Mouse (Mus musculus): ENCODE measurements at regions not wholly inside any gene's neighbourhood (a gene's known extent, or its start where the extent isn't known, plus 50 kb on each side); places are given as distances from the start of the nearest gene placed in this dataset.
A peak's percentile ranks its signal among the peaks of the same experiment; 100 is the strongest.

- no peak for DNase-seq (ENCODE audit: low read depth, low spot score)
Measured at GRCm38 (mm10) chr15:88472351-88473100, 127.6 kb upstream of the Zdhhc25 start.

- no peak for DNase-seq (ENCODE audit: low read depth, low spot score)
Measured at GRCm38 (mm10) chr15:88473221-88473620, 126.9 kb upstream of the Zdhhc25 start.

GRCm38 (mm10) chr15:88483471-88483870, 116.6 kb upstream of the Zdhhc25 start:
- DNase-seq (ENCODE audit: low read depth, low spot score): no peak

- no peak for DNase-seq (ENCODE audit: low read depth, low spot score)
Measured at GRCm38 (mm10) chr15:88489715-88490114, 110.4 kb upstream of the Zdhhc25 start.

GRCm38 (mm10) chr15:88490316-88491090, 109.6 kb upstream of the Zdhhc25 start:
- no peak for DNase-seq (ENCODE audit: low read depth, low spot score)

- DNase-seq (ENCODE audit: low read depth, low spot score): no peak
Measured at GRCm38 (mm10) chr15:88491091-88491366, 109.1 kb upstream of the Zdhhc25 start.

GRCm38 (mm10) chr15:88497957-88498356, 102.1 kb upstream of the Zdhhc25 start:
- DNase-seq (ENCODE audit: low read depth, low spot score): no peak

GRCm38 (mm10) chr15:88502311-88502710, 97.8 kb upstream of the Zdhhc25 start:
- DNase-seq (ENCODE audit: low read depth, low spot score): no peak

GRCm38 (mm10) chr15:88503896-88504295, 96.2 kb upstream of the Zdhhc25 start:
- DNase-seq (ENCODE audit: low read depth, low spot score): no peak

- DNase-seq (ENCODE audit: low read depth, low spot score): no peak
Measured at GRCm38 (mm10) chr15:88505491-88506119, 94.5 kb upstream of the Zdhhc25 start.

- DNase-seq (ENCODE audit: low read depth, low spot score): no peak
Measured at GRCm38 (mm10) chr15:88507886-88508285, 92.2 kb upstream of the Zdhhc25 start.

- DNase-seq (ENCODE audit: low read depth, low spot score): no peak
Measured at GRCm38 (mm10) chr15:88508971-88509370, 91.1 kb upstream of the Zdhhc25 start.

GRCm38 (mm10) chr15:88509626-88510025, 90.5 kb upstream of the Zdhhc25 start:
- DNase-seq (ENCODE audit: low read depth, low spot score): no peak

- no peak for DNase-seq (ENCODE audit: low read depth, low spot score)
Measured at GRCm38 (mm10) chr15:88514091-88514490, 86.0 kb upstream of the Zdhhc25 start.

- DNase-seq (ENCODE audit: low read depth, low spot score): no peak
Measured at GRCm38 (mm10) chr15:88531218-88531617, 68.9 kb upstream of the Zdhhc25 start.

- no peak for DNase-seq (ENCODE audit: low read depth, low spot score)
Measured at GRCm38 (mm10) chr15:88532008-88532407, 68.1 kb upstream of the Zdhhc25 start.

GRCm38 (mm10) chr15:88533354-88533753, 66.7 kb upstream of the Zdhhc25 start:
- DNase-seq (ENCODE audit: low read depth, low spot score): no peak

- DNase-seq (ENCODE audit: low read depth, low spot score): no peak
Measured at GRCm38 (mm10) chr15:88535516-88535915, 64.6 kb upstream of the Zdhhc25 start.

- DNase-seq (ENCODE audit: low read depth, low spot score): peak; percentile 28
Measured at GRCm38 (mm10) chr15:88537190-88537589, 62.9 kb upstream of the Zdhhc25 start.

- peak; percentile 28 for DNase-seq (ENCODE audit: low read depth, low spot score)
Measured at GRCm38 (mm10) chr15:88542567-88542966, 57.5 kb upstream of the Zdhhc25 start.

- no peak for DNase-seq (ENCODE audit: low read depth, low spot score)
Measured at GRCm38 (mm10) chr15:88544216-88544615, 55.9 kb upstream of the Zdhhc25 start.

GRCm38 (mm10) chr15:88548261-88548660, 51.8 kb upstream of the Zdhhc25 start:
- no peak for DNase-seq (ENCODE audit: low read depth, low spot score)

All from retina, postnatal 7 days (tissue).